Mouse (Mus musculus): Measurements from ENCODE around the gene Ak5. TPM values are rescaled to one million over a fixed set of nuclear protein-coding genes. Genes with fewer than 3 reads are reported as not detected.
A peak's percentile ranks its signal among the peaks of the same experiment; 100 is the strongest.
"Not testable (repeated sequence)": the region's sequence is repeated elsewhere in the genome, so short reads cannot be mapped to it uniquely, and the experiment has no call there.

The Ak5 gene
- polyA plus RNA-seq, 2 experiments, result 0.94 to 2.2 TPM

DNA sequence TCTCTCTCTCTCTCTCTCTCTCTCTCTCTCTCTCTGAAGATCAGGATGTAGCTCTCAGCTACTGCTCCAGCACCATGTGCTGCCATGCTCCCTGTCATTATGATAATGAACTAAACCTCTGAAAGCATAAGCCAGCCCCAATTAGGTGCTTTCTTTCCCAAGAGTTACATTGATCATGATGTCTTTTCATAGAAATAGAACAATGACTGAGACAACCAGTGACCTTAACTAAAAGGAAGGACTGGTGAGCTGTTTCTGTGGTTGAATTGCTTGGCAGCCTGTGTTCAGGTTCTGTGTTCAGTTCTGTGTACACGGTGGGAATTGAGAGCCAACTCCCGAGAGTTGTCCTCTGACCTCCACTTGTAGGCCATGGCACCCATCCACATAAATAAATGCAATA is 38.7 kb upstream of the Ak5 start:
- no peak overlapping the region for H3K4me2 ChIP-seq (replicated peaks; ENCODE audit: low read depth, low read length, severe bottlenecking)
- no peaks in the 10 kb centered on the region for H3K36me3 ChIP-seq (ENCODE audit: control insufficient read depth, insufficient read depth, low read length)
- no peaks in the 10 kb centered on the region for H3K9me3 ChIP-seq (ENCODE audit: control insufficient read depth, low read length)
- TF ChIP-seq POLR2A (IDR thresholded peaks at IDR 0.05; ENCODE audit: borderline replicate concordance, extremely low read depth, insufficient read depth, insufficient read length), result no peak
- 84% methylated on average over 2 of the region's 2 CpGs for WGBS
- no peaks in the 10 kb centered on the region for H3K27me3 ChIP-seq (ENCODE audit: control insufficient read depth, insufficient read depth, low read length)
- ATAC-seq (ENCODE audit: low FRiP score, low read depth) (no peak), DNase-seq (ENCODE audit: low spot score) (no peak)
- no peak overlapping the region for H3K4me3 ChIP-seq (replicated peaks; ENCODE audit: low read length)
- H3K9ac ChIP-seq (ENCODE audit: low read depth, low read length, severe bottlenecking), result no peak overlapping the region
- no peaks in the 10 kb centered on the region for H3K4me1 ChIP-seq (ENCODE audit: control insufficient read depth, insufficient read depth, low read length)
- H3K27ac ChIP-seq (replicated peaks; ENCODE audit: low read depth, low read length), result no peak overlapping the region

GRCm38 (mm10) chr3:152705826-152706225 is 37.7 kb upstream of the Ak5 start:
- Histone ChIP-seq H3K36me3 (ENCODE audit: control insufficient read depth, insufficient read depth, low read length) (no peaks in the 10 kb centered on the region), H3K4me1 (ENCODE audit: control insufficient read depth, insufficient read depth, low read length) (no peaks in the 10 kb centered on the region), H3K4me3 (replicated peaks; ENCODE audit: low read length) (no peak overlapping the region), H3K27ac (replicated peaks; ENCODE audit: low read depth, low read length) (no peak overlapping the region), H3K4me2 (replicated peaks; ENCODE audit: low read depth, low read length, severe bottlenecking) (no peak overlapping the region), H3K27me3 (ENCODE audit: control insufficient read depth, insufficient read depth, low read length) (no peaks in the 10 kb centered on the region), H3K9ac (ENCODE audit: low read depth, low read length, severe bottlenecking) (no peak overlapping the region), H3K9me3 (ENCODE audit: control insufficient read depth, low read length) (no peaks in the 10 kb centered on the region)
- TF ChIP-seq POLR2A (IDR thresholded peaks at IDR 0.05; ENCODE audit: borderline replicate concordance, extremely low read depth, insufficient read depth, insufficient read length), result no peak
- no peak for ATAC-seq (ENCODE audit: low FRiP score, low read depth)
- WGBS, result 70% methylated on average over 5 of the region's 5 CpGs
- no peak for DNase-seq (ENCODE audit: low spot score)

DNA sequence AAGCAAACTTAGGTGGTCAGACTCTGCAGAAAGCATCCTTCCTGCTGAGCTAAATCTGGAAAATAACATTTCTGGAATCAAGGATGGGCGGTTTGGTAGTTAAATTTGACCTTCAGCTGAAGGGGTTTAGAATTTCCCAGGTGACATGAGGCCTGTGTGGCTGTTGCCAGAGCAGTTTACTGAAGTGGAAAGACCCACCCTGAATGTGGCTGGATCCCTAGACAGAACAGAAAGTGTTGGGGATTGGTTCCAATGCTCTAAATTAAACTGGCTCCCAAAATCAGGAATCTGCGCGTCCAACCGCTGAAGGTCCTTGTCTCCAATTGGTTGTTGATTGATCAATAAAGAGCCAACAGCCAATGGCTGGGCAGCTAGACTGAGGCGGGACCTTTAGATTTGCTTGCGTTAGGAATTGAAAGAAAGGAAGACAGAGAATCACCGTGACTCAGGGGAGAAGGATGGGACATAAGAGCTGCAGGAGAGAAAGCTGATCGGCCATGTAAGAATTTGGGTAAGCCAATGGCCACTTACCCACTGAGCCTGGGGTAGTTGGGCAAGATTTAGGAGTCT is 34.2 kb upstream of the Ak5 start:
- H3K27me3 ChIP-seq (ENCODE audit: control insufficient read depth, insufficient read depth, low read length), result no peaks in the 10 kb centered on the region
- no peak for ATAC-seq (ENCODE audit: low FRiP score, low read depth)
- no peaks in the 10 kb centered on the region for H3K36me3 ChIP-seq (ENCODE audit: control insufficient read depth, insufficient read depth, low read length)
- WGBS, result 55% methylated on average over 8 of the region's 8 CpGs
- no peak overlapping the region for H3K4me3 ChIP-seq (replicated peaks; ENCODE audit: low read length)
- no peak for TF ChIP-seq POLR2A (IDR thresholded peaks at IDR 0.05; ENCODE audit: borderline replicate concordance, extremely low read depth, insufficient read depth, insufficient read length)
- no peak for DNase-seq (ENCODE audit: low spot score)
- H3K9me3 ChIP-seq (ENCODE audit: control insufficient read depth, low read length), result no peaks in the 10 kb centered on the region
- no peaks in the 10 kb centered on the region for H3K4me1 ChIP-seq (ENCODE audit: control insufficient read depth, insufficient read depth, low read length)
- no peak overlapping the region for H3K4me2 ChIP-seq (replicated peaks; ENCODE audit: low read depth, low read length, severe bottlenecking)
- H3K27ac ChIP-seq (replicated peaks; ENCODE audit: low read depth, low read length), result no peak overlapping the region
- H3K9ac ChIP-seq (ENCODE audit: low read depth, low read length, severe bottlenecking), result no peak overlapping the region

DNA sequence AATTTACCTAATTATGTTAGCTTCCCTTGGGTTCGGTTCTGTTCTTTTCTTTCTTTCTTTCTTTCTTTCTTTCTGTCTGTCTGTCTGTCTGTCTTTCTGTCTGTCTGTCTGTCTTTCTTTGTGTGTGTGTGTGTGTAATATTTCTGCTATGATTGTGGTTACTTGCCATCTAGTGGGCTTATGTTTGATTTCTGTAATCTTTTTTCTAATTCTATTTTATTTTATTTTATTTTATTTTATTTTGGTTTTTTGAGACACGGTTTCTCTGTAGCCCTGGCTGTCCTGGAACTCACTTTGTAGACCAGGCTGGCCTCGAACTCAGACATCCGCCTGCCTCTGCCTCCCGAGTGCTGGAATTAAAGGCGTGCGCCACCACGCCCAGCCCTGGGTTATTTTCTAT is 33.4 kb upstream of the Ak5 start:
- H3K27me3 ChIP-seq (ENCODE audit: control insufficient read depth, insufficient read depth, low read length); H3K9ac ChIP-seq (ENCODE audit: low read depth, low read length, severe bottlenecking); H3K4me3 ChIP-seq (replicated peaks; ENCODE audit: low read length); H3K36me3 ChIP-seq (ENCODE audit: control insufficient read depth, insufficient read depth, low read length); H3K27ac ChIP-seq (replicated peaks; ENCODE audit: low read depth, low read length); H3K4me2 ChIP-seq (replicated peaks; ENCODE audit: low read depth, low read length, severe bottlenecking); DNase-seq (ENCODE audit: low spot score); H3K9me3 ChIP-seq (ENCODE audit: control insufficient read depth, low read length); H3K4me1 ChIP-seq (ENCODE audit: control insufficient read depth, insufficient read depth, low read length): not testable (repeated sequence)
- 0 out of 2 replicates have a peak, but pooled peaks have one; percentile 44 for ATAC-seq (ENCODE audit: low FRiP score, low read depth)
- WGBS, result 95% methylated on average over 8 of the region's 8 CpGs

DNA sequence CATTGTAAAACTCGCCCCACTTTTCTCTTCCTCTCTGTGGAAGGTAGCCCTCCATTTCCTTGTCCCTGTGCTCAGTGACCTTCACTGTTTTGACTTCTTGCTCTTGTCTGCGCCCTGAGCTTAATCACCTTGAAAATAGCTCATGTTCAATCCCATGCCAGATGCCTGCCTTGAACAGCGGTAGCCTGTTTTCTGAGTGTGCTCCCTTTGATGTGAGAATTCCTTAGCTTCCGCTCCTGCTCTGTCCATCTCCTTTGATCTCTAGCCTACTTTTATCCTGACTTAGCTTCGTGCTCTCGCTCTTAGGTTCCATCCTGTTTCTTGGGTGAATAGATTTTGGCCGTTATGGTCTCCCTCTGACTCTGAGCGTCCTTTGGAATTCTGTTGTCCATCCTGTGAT is 31.1 kb upstream of the Ak5 start:
- H3K4me1 ChIP-seq (ENCODE audit: control insufficient read depth, insufficient read depth, low read length), result no peaks in the 10 kb centered on the region
- no peak overlapping the region for H3K9ac ChIP-seq (ENCODE audit: low read depth, low read length, severe bottlenecking)
- no peak overlapping the region for H3K4me2 ChIP-seq (replicated peaks; ENCODE audit: low read depth, low read length, severe bottlenecking)
- no peaks in the 10 kb centered on the region for H3K36me3 ChIP-seq (ENCODE audit: control insufficient read depth, insufficient read depth, low read length)
- ATAC-seq (ENCODE audit: low FRiP score, low read depth), result no peak
- 20% methylated on average over 8 of the region's 8 CpGs for WGBS
- H3K27me3 ChIP-seq (ENCODE audit: control insufficient read depth, insufficient read depth, low read length), result no peaks in the 10 kb centered on the region
- no peak for TF ChIP-seq POLR2A (IDR thresholded peaks at IDR 0.05; ENCODE audit: borderline replicate concordance, extremely low read depth, insufficient read depth, insufficient read length)
- no peak overlapping the region for H3K27ac ChIP-seq (replicated peaks; ENCODE audit: low read depth, low read length)
- DNase-seq (ENCODE audit: low spot score), result no peak
- H3K9me3 ChIP-seq (ENCODE audit: control insufficient read depth, low read length), result no peaks in the 10 kb centered on the region
- H3K4me3 ChIP-seq (replicated peaks; ENCODE audit: low read length), result no peak overlapping the region

DNA sequence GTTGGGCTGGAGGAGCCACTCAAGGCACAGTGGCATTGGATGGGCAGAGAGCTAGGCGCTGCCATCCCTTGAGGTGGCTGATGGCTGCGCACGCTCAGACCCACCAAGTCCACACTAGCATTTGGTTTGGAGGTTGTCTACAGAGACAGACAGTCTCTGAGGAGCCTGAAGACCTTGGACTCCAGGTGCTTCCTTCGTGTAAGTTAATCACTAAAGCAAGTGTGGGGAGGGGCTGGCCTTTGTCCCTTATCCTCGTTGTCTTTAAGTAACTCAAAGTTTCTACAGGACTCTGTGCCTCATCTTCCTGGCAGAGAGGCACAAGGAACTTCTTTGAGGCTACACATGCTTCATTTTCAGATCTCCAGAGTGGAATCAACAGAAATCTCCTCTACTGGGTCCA is 29.9 kb upstream of the Ak5 start:
- no peak for TF ChIP-seq POLR2A (IDR thresholded peaks at IDR 0.05; ENCODE audit: borderline replicate concordance, extremely low read depth, insufficient read depth, insufficient read length)
- Histone ChIP-seq H3K4me1 (ENCODE audit: control insufficient read depth, insufficient read depth, low read length) (no peaks in the 10 kb centered on the region), H3K36me3 (ENCODE audit: control insufficient read depth, insufficient read depth, low read length) (no peaks in the 10 kb centered on the region), H3K27ac (replicated peaks; ENCODE audit: low read depth, low read length) (no peak overlapping the region), H3K9me3 (ENCODE audit: control insufficient read depth, low read length) (no peaks in the 10 kb centered on the region), H3K9ac (ENCODE audit: low read depth, low read length, severe bottlenecking) (no peak overlapping the region), H3K4me3 (replicated peaks; ENCODE audit: low read length) (no peak overlapping the region), H3K4me2 (replicated peaks; ENCODE audit: low read depth, low read length, severe bottlenecking) (no peak overlapping the region), H3K27me3 (ENCODE audit: control insufficient read depth, insufficient read depth, low read length) (no peaks in the 10 kb centered on the region)
- 87% methylated on average over 5 of the region's 5 CpGs for WGBS
- no peak for DNase-seq (ENCODE audit: low spot score)
- ATAC-seq (ENCODE audit: low FRiP score, low read depth), result no peak

All from limb, embryonic 14.5 days (tissue).